Mouse (Mus musculus) midbrain, embryonic 14.5 days (tissue): ENCODE results near the gene C530008M17Rik. TPM values are rescaled to one million over a fixed set of nuclear protein-coding genes. Genes with fewer than 3 reads are reported as not detected.

ENCODE experiments used
- ATAC-seq: fragments of 200-750 bp; cut with Nextera tagmentation; 2 replicates; pipeline ENCODE4 v1.8.0; 2017; ENCODE audit warnings: moderate number of reproducible peaks, moderate library complexity; ENCODE audit not compliant: low FRiP score, low TSS enrichment
- DNase-seq: peaks from one replicate; pipeline ENCODE4 v3.0.0-alpha.2; 2015
- H3K27ac ChIP-seq: fragments of 300-500 bp; sonication (generic); replicated peaks from 2 replicates; pipeline ENCODE4 v1.5.1; 2014; ENCODE audit warnings: mild to moderate bottlenecking, low read depth, low read length, moderate library complexity
- H3K27me3 ChIP-seq: fragments of 300-500 bp; sonication (generic); 2 replicates; pipeline ENCODE4 v1.6.1; 2014; ENCODE audit warnings: low read length, control low read depth, mixed read lengths; ENCODE audit not compliant: control insufficient read depth, insufficient read depth
- H3K36me3 ChIP-seq: fragments of 300-500 bp; sonication (generic); 2 replicates; pipeline ENCODE4 v1.6.1; 2014; ENCODE audit warnings: low read length, control low read depth; ENCODE audit not compliant: control insufficient read depth, insufficient read depth
- H3K4me1 ChIP-seq: fragments of 300-500 bp; sonication (generic); 2 replicates; pipeline ENCODE4 v1.6.1; 2014; ENCODE audit warnings: mild to moderate bottlenecking, antibody characterized with exemption, low read length, control low read depth; ENCODE audit not compliant: control insufficient read depth, insufficient read depth
- H3K4me2 ChIP-seq: fragments of 300-500 bp; sonication (generic); 2 replicates; pipeline ENCODE4 v1.6.1; 2014; ENCODE audit warnings: mild to moderate bottlenecking, low read length, moderate library complexity
- H3K4me3 ChIP-seq: fragments of 300-500 bp; sonication (generic); replicated peaks from 2 replicates; pipeline ENCODE4 v1.5.1; 2014; ENCODE audit warnings: low read depth, low read length
- H3K9ac ChIP-seq: fragments of 300-500 bp; sonication (generic); replicated peaks from 2 replicates; pipeline ENCODE4 v1.6.1; 2014; ENCODE audit warnings: mild to moderate bottlenecking, low read length, moderate library complexity
- H3K9me3 ChIP-seq: fragments of 300-500 bp; sonication (generic); 2 replicates; pipeline ENCODE4 v1.6.1; 2016; ENCODE audit warnings: low read length, control low read depth, mixed read lengths; ENCODE audit not compliant: control insufficient read depth
- WGBS: fragments of 180-500 bp; shearing (Covaris S2); extraction: QIAGEN DNeasy Blood & Tissue Kit; methylation state at CpG from one replicate; pipeline ENCODE4 v1.1.7; 2014; 5-methylcytosine and 5-hydroxymethylcytosine counted together
- polyA plus RNA-seq: library from polyadenylated mRNA; unstranded; fragments of >200 nt; fragmentation: Nextera tagmentation; extraction: Ambion mirVana; gene quantifications from 2 replicates; pipeline ENCODE4 v1.2.1, GENCODE M21; 2014

Gene C530008M17Rik
- polyA plus RNA-seq, 1 experiment from 2014 or later, result 60.0 TPM

- DNase-seq (no peak), ATAC-seq (no peak)
- no peaks in the 10 kb centered on the region for H3K27me3 ChIP-seq
- no peak overlapping the region for H3K9ac ChIP-seq
- H3K9me3 ChIP-seq, result no peaks in the 10 kb centered on the region
- H3K4me1 ChIP-seq, result no peaks in the 10 kb centered on the region
- no peak overlapping the region for H3K4me2 ChIP-seq
- no peak overlapping the region for H3K4me3 ChIP-seq
- peaks cover 51% of the 10 kb centered on the region for H3K36me3 ChIP-seq
- 93% methylated on average over 2 of the region's 2 CpGs for WGBS
- H3K27ac ChIP-seq, result no peak overlapping the region
Measured at GRCm38 (mm10) chr5:76635592-76635991, 20.7 kb upstream of the C530008M17Rik start.

GRCm38 (mm10) chr5:76642076-76642475, 14.2 kb upstream of the C530008M17Rik start:
- H3K9me3 ChIP-seq, result no peaks in the 10 kb centered on the region
- H3K4me1 ChIP-seq, result no peaks in the 10 kb centered on the region
- H3K36me3 ChIP-seq, result peaks cover 47% of the 10 kb centered on the region
- no peak overlapping the region for H3K9ac ChIP-seq
- H3K4me2 ChIP-seq, result no peak overlapping the region
- H3K4me3 ChIP-seq, result no peak overlapping the region
- 95% methylated on average over 4 of the region's 4 CpGs for WGBS
- H3K27me3 ChIP-seq, result no peaks in the 10 kb centered on the region
- ATAC-seq (no peak), DNase-seq (no peak)
- H3K27ac ChIP-seq, result no peak overlapping the region

- H3K4me1 ChIP-seq, result no peaks in the 10 kb centered on the region
- no peak overlapping the region for H3K4me3 ChIP-seq
- no peak overlapping the region for H3K9ac ChIP-seq
- no peak overlapping the region for H3K4me2 ChIP-seq
- peaks cover 37% of the 10 kb centered on the region for H3K36me3 ChIP-seq
- 94% methylated on average over 7 of the region's 7 CpGs for WGBS
- H3K27ac ChIP-seq, result no peak overlapping the region
- no peak for ATAC-seq
- no peaks in the 10 kb centered on the region for H3K27me3 ChIP-seq
- no peak for DNase-seq
- no peaks in the 10 kb centered on the region for H3K9me3 ChIP-seq
Measured at GRCm38 (mm10) chr5:76644234-76644633, 12.1 kb upstream of the C530008M17Rik start.

GRCm38 (mm10) chr5:76645091-76645868, 11.0 kb upstream of the C530008M17Rik start:
- Histone ChIP-seq H3K9ac (no peak overlapping the region), H3K9me3 (no peaks in the 10 kb centered on the region), H3K27ac (no peak overlapping the region), H3K4me1 (0 out of 2 replicates have a peak, but pooled peaks cover 1% of the 10 kb centered on the region), H3K36me3 (peaks cover 29% of the 10 kb centered on the region), H3K4me2 (no peak overlapping the region), H3K27me3 (no peaks in the 10 kb centered on the region), H3K4me3 (no peak overlapping the region)
- 95% methylated on average over 10 of the region's 10 CpGs for WGBS
- DNase-seq (no peak), ATAC-seq (no peak)

GRCm38 (mm10) chr5:76649897-76650296, 6.4 kb upstream of the C530008M17Rik start:
- peaks cover 13% of the 10 kb centered on the region; the same call in 1 of the 2 replicates for H3K4me1 ChIP-seq
- no peaks in the 10 kb centered on the region for H3K27me3 ChIP-seq
- no peak overlapping the region for H3K9ac ChIP-seq
- no peaks in the 10 kb centered on the region for H3K36me3 ChIP-seq
- no peak overlapping the region for H3K27ac ChIP-seq
- ATAC-seq (no peak), DNase-seq (no peak)
- H3K4me2 ChIP-seq, result no peak overlapping the region
- H3K4me3 ChIP-seq, result no peak overlapping the region
- H3K9me3 ChIP-seq, result no peaks in the 10 kb centered on the region
- WGBS, result 81% methylated on average over 4 of the region's 4 CpGs

GRCm38 (mm10) chr5:76651151-76651725, 5.1 kb upstream of the C530008M17Rik start:
- DNase-seq, result peak; percentile 63
- H3K4me1 ChIP-seq, result peaks cover 13% of the 10 kb centered on the region; the same call in 1 of the 2 replicates
- no peak overlapping the region for H3K9ac ChIP-seq
- H3K36me3 ChIP-seq, result no peaks in the 10 kb centered on the region
- H3K27ac ChIP-seq, result peak overlapping the region; percentile 61
- H3K4me3 ChIP-seq, result no peak overlapping the region
- no peak overlapping the region for H3K4me2 ChIP-seq
- 42% methylated on average over 5 of the region's 5 CpGs for WGBS
- no peaks in the 10 kb centered on the region for H3K27me3 ChIP-seq
- peak; percentile 50; the same call in 1 of the 2 replicates for ATAC-seq
- no peaks in the 10 kb centered on the region for H3K9me3 ChIP-seq

- Histone ChIP-seq H3K4me1 (peaks cover 23% of the 10 kb centered on the region; the same call in 1 of the 2 replicates), H3K36me3 (no peaks in the 10 kb centered on the region), H3K27ac (peak overlapping the region; percentile 99), H3K27me3 (no peaks in the 10 kb centered on the region), H3K4me2 (peak overlapping the region; percentile 86), H3K9me3 (no peaks in the 10 kb centered on the region), H3K9ac (peak overlapping the region; percentile 99), H3K4me3 (peak overlapping the region; percentile 88)
- DNase-seq (peak; percentile 93), ATAC-seq (peak; percentile 93)
- under 1% methylated on average over 80 of the region's 80 CpGs for WGBS
Measured at GRCm38 (mm10) chr5:76657245-76658083, 1.2 kb downstream of the C530008M17Rik start.

GRCm38 (mm10) chr5:76658084-76658934, 2.0 kb downstream of the C530008M17Rik start:
- peak overlapping the region; percentile 99 for H3K27ac ChIP-seq
- peak overlapping the region; percentile 86 for H3K4me2 ChIP-seq
- H3K4me1 ChIP-seq, result peaks cover 23% of the 10 kb centered on the region; the same call in 1 of the 2 replicates
- ATAC-seq, result peak; percentile 84
- WGBS, result under 1% methylated on average over 38 of the region's 38 CpGs
- no peaks in the 10 kb centered on the region for H3K36me3 ChIP-seq
- no peaks in the 10 kb centered on the region for H3K27me3 ChIP-seq
- peak overlapping the region; percentile 88 for H3K4me3 ChIP-seq
- peak overlapping the region; percentile 99 for H3K9ac ChIP-seq
- DNase-seq, result peak; percentile 81
- no peaks in the 10 kb centered on the region for H3K9me3 ChIP-seq
